Mouse (Mus musculus) MEL (cell line): Measurements from ENCODE around the gene Cmc2. TPM values are rescaled to one million over a fixed set of nuclear protein-coding genes. Genes with fewer than 3 reads are reported as not detected.
A peak's percentile ranks its signal among the peaks of the same experiment; 100 is the strongest.

ENCODE experiments used
- DNase-seq: peaks from one replicate; pipeline ENCODE4 v3.0.0; 2011; ENCODE audit warnings: low read depth, low spot score
- H3K27ac ChIP-seq: 2 replicates; pipeline ENCODE4 v1.5.1; 2012; ENCODE audit warnings: low read depth, mild to moderate bottlenecking, control low read depth, low read length, moderate library complexity; ENCODE audit not compliant: control insufficient read depth
- H3K27me3 ChIP-seq, 2 experiments: fragments of 150-350 bp in 1 of 2; sonication (generic) in 1 of 2; 2 replicates each; pipeline ENCODE4 v1.6.1; 2012; ENCODE audit warnings: low read length in 2 of 2, mild to moderate bottlenecking in 2 of 2, improper control_type of control experiment in 1 of 2, moderate library complexity in 1 of 2; ENCODE audit not compliant: insufficient read depth in 2 of 2, control insufficient read depth in 1 of 2
- H3K36me3 ChIP-seq, 2 experiments: 2 replicates each; pipeline ENCODE4 v1.6.1; 2012 to 2014; ENCODE audit warnings: low read length in 2 of 2, improper control_type of control experiment in 1 of 2, inconsistent platforms in 1 of 2, mild to moderate bottlenecking in 1 of 2; ENCODE audit not compliant: insufficient read depth in 2 of 2, control insufficient read depth in 1 of 2
- H3K4me1 ChIP-seq, 2 experiments: fragments of 150-350 bp in 1 of 2; sonication (generic) in 1 of 2; 2 replicates each; pipeline ENCODE4 v1.6.1; 2012; ENCODE audit warnings: low read length in 2 of 2, improper control_type of control experiment in 1 of 2, mild to moderate bottlenecking in 1 of 2; ENCODE audit not compliant: insufficient read depth in 2 of 2, control insufficient read depth in 1 of 2
- H3K4me3 ChIP-seq, 2 experiments: fragments of 150-350 bp in 1 of 2; sonication (generic) in 1 of 2; 2 replicates each; pipeline ENCODE4 v1.5.1; 2012; ENCODE audit warnings: low read depth in 2 of 2, low read length in 2 of 2, mild to moderate bottlenecking in 2 of 2, moderate library complexity in 2 of 2, control low read depth in 1 of 2, improper control_type of control experiment in 1 of 2; ENCODE audit not compliant: control insufficient read depth in 1 of 2, insufficient read depth in 1 of 2
- H3K79me2 ChIP-seq: 2 replicates; pipeline ENCODE4 v1.6.1; 2012; ENCODE audit warnings: mild to moderate bottlenecking, low read length, moderate library complexity; ENCODE audit not compliant: control insufficient read depth, poor library complexity, insufficient read depth
- H3K9ac ChIP-seq: 2 replicates; pipeline ENCODE4 v1.6.1; 2012; ENCODE audit warnings: low read depth, mild to moderate bottlenecking, control low read depth, low read length, moderate library complexity; ENCODE audit not compliant: control insufficient read depth, poor library complexity, severe bottlenecking
- H3K9me3 ChIP-seq: fragments of 150-350 bp; sonication (generic); replicated peaks from 2 replicates; pipeline ENCODE4 v1.6.1; 2012; ENCODE audit warnings: mild to moderate bottlenecking, low read length, improper control_type of control experiment, moderate library complexity; ENCODE audit not compliant: insufficient read depth
- BHLHE40 ChIP-seq: IDR thresholded peaks from 2 replicates; pipeline ENCODE4 v1.6.1; 2012; ENCODE audit warnings: low read depth, mild to moderate bottlenecking, inconsistent platforms, low read length, improper control_type of control experiment, borderline replicate concordance
- CHD2 ChIP-seq: IDR thresholded peaks from 2 replicates; pipeline ENCODE4 v1.6.1; 2011; ENCODE audit warnings: low read length, improper control_type of control experiment
- CTCF ChIP-seq, 3 experiments: IDR thresholded peaks in 2 of 3; conservative IDR thresholded peaks in 1 of 3; 2 replicates each; pipeline ENCODE4 v1.5.1; 2011 to 2012; ENCODE audit warnings: low read length in 3 of 3, low read depth in 2 of 3, mild to moderate bottlenecking in 2 of 3, improper control_type of control experiment in 1 of 3, inconsistent platforms in 1 of 3, mixed read lengths in 1 of 3, moderate library complexity in 1 of 3; ENCODE audit not compliant: control insufficient read depth in 1 of 3, insufficient read depth in 1 of 3, poor library complexity in 1 of 3, severe bottlenecking in 1 of 3
- E2F4 ChIP-seq: IDR thresholded peaks from 2 replicates; pipeline ENCODE4 v1.6.1; 2011; ENCODE audit warnings: low read depth, low read length, improper control_type of control experiment, borderline replicate concordance
- ELF1 ChIP-seq: IDR thresholded peaks from 2 replicates; pipeline ENCODE4 v1.6.1; 2014; ENCODE audit warnings: low read depth, mild to moderate bottlenecking, inconsistent platforms, low read length, improper control_type of control experiment, moderate library complexity
- EP300 ChIP-seq, 2 experiments: IDR thresholded peaks; 2 replicates each; pipeline ENCODE4 v1.6.1; 2011; ENCODE audit warnings: improper control_type of control experiment in 2 of 2, low read length in 2 of 2, low read depth in 1 of 2, mild to moderate bottlenecking in 1 of 2
- ETS1 ChIP-seq: IDR thresholded peaks from 2 replicates; pipeline ENCODE4 v1.6.1; 2012; ENCODE audit warnings: low read depth, mild to moderate bottlenecking, inconsistent platforms, low read length, improper control_type of control experiment, moderate library complexity
- GABPA ChIP-seq: IDR thresholded peaks from 2 replicates; pipeline ENCODE4 v1.6.1; 2012; ENCODE audit warnings: low read depth, mild to moderate bottlenecking, inconsistent platforms, low read length, improper control_type of control experiment, moderate library complexity
- GATA1 ChIP-seq: IDR thresholded peaks from 2 replicates; pipeline ENCODE4 v1.6.1; 2011; ENCODE audit warnings: low read depth, low read length, improper control_type of control experiment
- HCFC1 ChIP-seq: IDR thresholded peaks from 2 replicates; pipeline ENCODE4 v1.6.1; 2012; ENCODE audit warnings: low read depth, mild to moderate bottlenecking, inconsistent platforms, low read length, improper control_type of control experiment, moderate library complexity
- KAT2A ChIP-seq: conservative IDR thresholded peaks from 2 replicates; pipeline ENCODE4 v1.6.1; 2012; ENCODE audit warnings: low read depth, low read length, improper control_type of control experiment, inconsistent platforms
- MAZ ChIP-seq: IDR thresholded peaks from 2 replicates; pipeline ENCODE4 v1.6.1; 2012; ENCODE audit warnings: low read depth, mild to moderate bottlenecking, inconsistent platforms, low read length, improper control_type of control experiment
- MEF2A ChIP-seq: IDR thresholded peaks from 2 replicates; pipeline ENCODE4 v1.6.1; 2014; ENCODE audit warnings: low read depth, mild to moderate bottlenecking, inconsistent platforms, low read length, improper control_type of control experiment; ENCODE audit not compliant: poor library complexity, insufficient replicate concordance, severe bottlenecking; ENCODE audit errors: extremely low read depth
- MXI1 ChIP-seq: IDR thresholded peaks from 2 replicates; pipeline ENCODE4 v1.6.1; 2011; ENCODE audit warnings: mild to moderate bottlenecking, low read depth, low read length, improper control_type of control experiment
- MYB ChIP-seq: IDR thresholded peaks from 2 replicates; pipeline ENCODE4 v1.6.1; 2011; ENCODE audit warnings: mild to moderate bottlenecking, low read depth, low read length, improper control_type of control experiment
- NELFE ChIP-seq: IDR thresholded peaks from 2 replicates; pipeline ENCODE4 v1.6.1; 2011; ENCODE audit warnings: low read depth, low read length, improper control_type of control experiment
- POLR2AphosphoS2 ChIP-seq: IDR thresholded peaks from 2 replicates; pipeline ENCODE4 v1.6.1; 2011; ENCODE audit warnings: low read length, improper control_type of control experiment
- POLR2AphosphoS5 ChIP-seq: IDR thresholded peaks from 2 replicates; pipeline ENCODE4 v1.6.1; 2012; ENCODE audit warnings: low read depth, borderline replicate concordance, mild to moderate bottlenecking, inconsistent platforms, low read length, moderate library complexity, mixed read lengths
- RCOR1 ChIP-seq: IDR thresholded peaks from 2 replicates; pipeline ENCODE4 v1.6.1; 2012; ENCODE audit warnings: low read depth, mild to moderate bottlenecking, inconsistent platforms, low read length, improper control_type of control experiment
- TBP ChIP-seq: IDR thresholded peaks from 2 replicates; pipeline ENCODE4 v1.8.0; 2011; ENCODE audit warnings: low read depth, low read length, improper control_type of control experiment
- TCF12 ChIP-seq: IDR thresholded peaks from 2 replicates; pipeline ENCODE4 v1.6.1; 2014; ENCODE audit warnings: low read depth, mild to moderate bottlenecking, inconsistent platforms, low read length, improper control_type of control experiment, moderate library complexity
- UBTF ChIP-seq: IDR thresholded peaks from 2 replicates; pipeline ENCODE4 v1.6.1; 2012; ENCODE audit warnings: low read depth, mild to moderate bottlenecking, inconsistent platforms, low read length, improper control_type of control experiment, moderate library complexity, borderline replicate concordance; ENCODE audit not compliant: insufficient read depth
- USF1 ChIP-seq: IDR thresholded peaks from 2 replicates; pipeline ENCODE4 v1.6.1; 2014; ENCODE audit warnings: low read depth, mild to moderate bottlenecking, inconsistent platforms, low read length, improper control_type of control experiment, moderate library complexity
- ZKSCAN1 ChIP-seq: IDR thresholded peaks from 2 replicates; pipeline ENCODE4 v1.6.1; 2012; ENCODE audit warnings: low read depth, mild to moderate bottlenecking, inconsistent platforms, low read length, improper control_type of control experiment, moderate library complexity
- ZNF384 ChIP-seq: IDR thresholded peaks from 2 replicates; pipeline ENCODE4 v1.6.1; 2012; ENCODE audit warnings: low read depth, mild to moderate bottlenecking, inconsistent platforms, low read length, improper control_type of control experiment
- polyA plus RNA-seq, 2 experiments: library from polyadenylated mRNA; stranded (reverse) in 1 of 2; unstranded in 1 of 2; fragments of >175 nt in 1 of 2; fragments of >200 nt in 1 of 2; gene quantifications; 2 replicates each; pipeline versions ENCODE4 v1.2.1 to v1.2.4; 2012; ENCODE audit warnings: low replicate concordance in 2 of 2, low read depth in 1 of 2; ENCODE audit not compliant: insufficient read length in 2 of 2, insufficient read depth in 1 of 2, missing spikeins in 1 of 2
- total RNA-seq: library from RNA; depleted of rRNA; stranded (reverse); fragments of 300-350 nt; gene quantifications from 2 replicates; pipeline ENCODE4 v1.2.3, GENCODE M21; 2012

Cmc2 gene
- total and polyA plus RNA-seq, 3 experiments, result 65.4 to 111 TPM; not detected in 1

- TF ChIP-seq POLR2AphosphoS5, result no peak
- peak; percentile 59; the same call in 1 of the 2 replicates for TF ChIP-seq MAZ
- no peak for TF ChIP-seq UBTF
- peak; percentile 38; the same call in 1 of the 2 replicates for TF ChIP-seq TBP
- no peak for TF ChIP-seq ZNF384
- no peak for TF ChIP-seq KAT2A
- no peak for TF ChIP-seq USF1
- TF ChIP-seq HCFC1, result peak; percentile 70
- no peak for TF ChIP-seq EP300 (IDR thresholded peaks at IDR 0.05; ENCODE audit: low read depth in 1 of 2, low read length in 2 of 2)
- no peak for TF ChIP-seq GABPA
- TF ChIP-seq ELF1, result peak; percentile 72
- TF ChIP-seq E2F4, result no peak
- TF ChIP-seq BHLHE40, result no peak
- TF ChIP-seq MEF2A, result no peak
- TF ChIP-seq MYB, result no peak
- TF ChIP-seq TCF12, result peak; percentile 29; the same call in 1 of the 2 replicates
- peak; percentile 94 for TF ChIP-seq MXI1
- TF ChIP-seq RCOR1, result no peak
- TF ChIP-seq ZKSCAN1, result no peak
- TF ChIP-seq NELFE, result peak; percentile 58
Observed at GRCm38 (mm10) chr8:116943161-116943554, 21.9 kb upstream of the Cmc2 start, which contains the start of gene Atmin (continued).

GRCm38 (mm10) chr8:116942284-116943058 lies 21.2 kb upstream of the Cmc2 start:
- no peaks in the 10 kb centered on the region for H3K27me3 ChIP-seq
- H3K4me3 ChIP-seq, result peak overlapping the region; percentile 32 to 59
- peaks cover 19% of the 10 kb centered on the region for H3K79me2 ChIP-seq
- H3K27ac ChIP-seq, result peak overlapping the region; percentile 45
- H3K9ac ChIP-seq, result peak overlapping the region; percentile 52
- TF ChIP-seq POLR2AphosphoS5, result no peak
- no peak for TF ChIP-seq CTCF (IDR thresholded peaks at IDR 0.05 in 2 of 3, conservative IDR thresholded peaks at IDR 0.05 in 1 of 3; ENCODE audit: control insufficient read depth in 1 of 3, insufficient read depth in 1 of 3, low read depth in 2 of 3, low read length in 3 of 3, poor library complexity in 1 of 3, severe bottlenecking in 1 of 3)
- TF ChIP-seq ETS1, result peak; percentile 74
- TF ChIP-seq MAZ, result no peak
- peak; percentile 25; the same call in 1 of the 2 replicates for TF ChIP-seq CHD2
- peak; percentile 61 for TF ChIP-seq GATA1
- TF ChIP-seq POLR2AphosphoS2, result 0 out of 2 replicates have a peak, but pooled peaks have one; percentile 8
- TF ChIP-seq TBP, result peak; percentile 9; the same call in 1 of the 2 replicates
- TF ChIP-seq TCF12, result no peak
- TF ChIP-seq USF1, result 0 out of 2 replicates have a peak, but pooled peaks have one; percentile 5
- TF ChIP-seq UBTF, result no peak
- H3K4me1 ChIP-seq, result peaks cover 1 to 26% of the 10 kb centered on the region in 2 experiments
- DNase-seq, result peak; percentile 79
- peaks cover 0 to 22% of the 10 kb centered on the region in 2 experiments; a peak in 3 of 4 replicates for H3K36me3 ChIP-seq
- H3K9me3 ChIP-seq, result no peaks in the 10 kb centered on the region
